Mouse (Mus musculus): Measurements from ENCODE around the gene Sparc.
"Not testable (repeated sequence)": the region's sequence is repeated elsewhere in the genome, so short reads cannot be mapped to it uniquely, and the experiment has no call there.

Sparc gene

GRCm38 (mm10) chr11:55432981-55433380 lies 10.0 kb upstream of the Sparc start:
- DNase-seq, result peak; percentile 90

- peak; percentile 76 for DNase-seq
Observed at GRCm38 (mm10) chr11:55429973-55430372, 7.0 kb upstream of the Sparc start.

- peak; percentile 99 for DNase-seq
Observed at GRCm38 (mm10) chr11:55428186-55429012, 5.4 kb upstream of the Sparc start.

GRCm38 (mm10) chr11:55424746-55425360 lies 1.9 kb upstream of the Sparc start:
- no peak for DNase-seq

- DNase-seq, result peak; percentile 93
Observed at GRCm38 (mm10) chr11:55423756-55424155, 773 bp upstream of the Sparc start.

GRCm38 (mm10) chr11:55419678-55420307 lies 3.2 kb downstream of the Sparc start:
- DNase-seq, result peak; percentile 99

- DNase-seq, result no peak
Observed at GRCm38 (mm10) chr11:55419296-55419677, 3.7 kb downstream of the Sparc start.

- DNase-seq, result peak; percentile 91
Observed at GRCm38 (mm10) chr11:55418704-55419061, 4.3 kb downstream of the Sparc start.

GRCm38 (mm10) chr11:55417898-55418703 lies 4.9 kb downstream of the Sparc start:
- DNase-seq, result peak; percentile 98

- peak; percentile 94 for DNase-seq
Observed at GRCm38 (mm10) chr11:55416609-55417265, 6.2 kb downstream of the Sparc start.

- not testable (repeated sequence) for DNase-seq
Observed at GRCm38 (mm10) chr11:55415731-55416130, 7.3 kb downstream of the Sparc start.

GRCm38 (mm10) chr11:55415036-55415704 lies 7.8 kb downstream of the Sparc start:
- peak; percentile 97 for DNase-seq

- DNase-seq, result peak; percentile 97
Observed at GRCm38 (mm10) chr11:55414314-55414713, 8.7 kb downstream of the Sparc start.

- DNase-seq, result no peak
Observed at GRCm38 (mm10) chr11:55413416-55413796, 9.6 kb downstream of the Sparc start.

- DNase-seq, result peak; percentile 92
Observed at GRCm38 (mm10) chr11:55412680-55413415, 10.1 kb downstream of the Sparc start.

GRCm38 (mm10) chr11:55412034-55412433 lies 10.9 kb downstream of the Sparc start:
- peak; percentile 94 for DNase-seq

GRCm38 (mm10) chr11:55410502-55410901 lies 12.5 kb downstream of the Sparc start:
- peak; percentile 95 for DNase-seq

GRCm38 (mm10) chr11:55410005-55410404 lies 13.0 kb downstream of the Sparc start:
- peak; percentile 97 for DNase-seq

GRCm38 (mm10) chr11:55407133-55407532 lies 15.8 kb downstream of the Sparc start:
- DNase-seq, result no peak

GRCm38 (mm10) chr11:55405601-55406469 lies 17.1 kb downstream of the Sparc start:
- DNase-seq, result peak; percentile 98

Data from heart, adult 11 months (tissue).